Mouse (Mus musculus) heart, postnatal 0 days (tissue): ENCODE measurements around the gene Rex2.
"Not testable (repeated sequence)": the region's sequence is repeated elsewhere in the genome, so short reads cannot be mapped to it uniquely, and the experiment has no call there.

Experiments
- CTCF ChIP-seq: IDR thresholded peaks from 2 replicates; pipeline ENCODE4 v1.5.1; 2016; ENCODE audit warnings: antibody characterized with exemption, control low read depth, low read depth
- EP300 ChIP-seq: IDR thresholded peaks from 2 replicates; pipeline ENCODE4 v1.6.1; 2016; ENCODE audit warnings: antibody characterized with exemption, low read depth

- TF ChIP-seq EP300, CTCF: not testable (repeated sequence)
Measured at GRCm38 (mm10) chr4:147063768-147064167, 42.1 kb downstream of the Rex2 start.
